Mouse (Mus musculus) CH12.LX (cell line): ENCODE results near the gene Cep295nl. TPM values are rescaled to one million over a fixed set of nuclear protein-coding genes. Genes with fewer than 3 reads are reported as not detected.

Experiments used
- DNase-seq: peaks from one replicate; pipeline ENCODE4 v3.0.0-alpha.2; 2013; ENCODE audit errors: extremely low read depth
- H3K27ac ChIP-seq: 2 replicates; pipeline ENCODE4 v1.5.1; 2012; ENCODE audit warnings: low read depth, mild to moderate bottlenecking, control low read depth, moderate library complexity; ENCODE audit not compliant: insufficient read depth
- H3K27me3 ChIP-seq: replicated peaks from 2 replicates; pipeline ENCODE3; 2012; ENCODE audit warnings: inconsistent platforms
- H3K36me3 ChIP-seq, 2 experiments: replicated peaks in 1 of 2; 2 replicates each; pipeline versions ENCODE3 to v1.6.1; 2012; ENCODE audit warnings: inconsistent platforms in 1 of 2, low read length in 1 of 2, mild to moderate bottlenecking in 1 of 2, mixed read lengths in 1 of 2, moderate library complexity in 1 of 2; ENCODE audit not compliant: control insufficient read depth in 1 of 2, insufficient read depth in 1 of 2
- H3K4me1 ChIP-seq, 2 experiments: 2 replicates each; pipeline ENCODE4 v1.6.1; 2012; ENCODE audit warnings: inconsistent platforms in 1 of 2, moderate library complexity in 1 of 2; ENCODE audit not compliant: insufficient read depth in 2 of 2, control insufficient read depth in 1 of 2
- H3K4me2 ChIP-seq: 2 replicates; pipeline ENCODE4 v1.6.1; 2012; ENCODE audit warnings: low read depth, mild to moderate bottlenecking, control low read depth; ENCODE audit not compliant: poor library complexity, insufficient read depth, severe bottlenecking
- H3K4me3 ChIP-seq, 3 experiments: fragments of 150-350 bp in 1 of 3; sonication (generic) in 1 of 3; replicated peaks in 1 of 3; 2 replicates each; pipeline versions ENCODE3 to v1.5.1; 2011 to 2012; ENCODE audit warnings: low read depth in 2 of 3, low read length in 2 of 3, mild to moderate bottlenecking in 2 of 3, moderate library complexity in 2 of 3, control low read depth in 1 of 3, improper control_type of control experiment in 1 of 3, inconsistent platforms in 1 of 3, mixed read lengths in 1 of 3; ENCODE audit not compliant: poor library complexity in 1 of 3
- H3K79me2 ChIP-seq: replicated peaks from 2 replicates; pipeline ENCODE4 v1.6.1; 2012; ENCODE audit warnings: mild to moderate bottlenecking, moderate library complexity; ENCODE audit not compliant: control insufficient read depth, poor library complexity, insufficient read depth, severe bottlenecking; ENCODE audit errors: extremely low read depth
- H3K9ac ChIP-seq: 2 replicates; pipeline ENCODE4 v1.6.1; 2012; ENCODE audit warnings: low read depth, mild to moderate bottlenecking, control low read depth, moderate library complexity; ENCODE audit not compliant: insufficient read depth
- H3K9me3 ChIP-seq: replicated peaks from 2 replicates; pipeline ENCODE3; 2012; ENCODE audit warnings: low read length, inconsistent platforms, mixed read lengths
- CHD2 ChIP-seq: IDR thresholded peaks from 2 replicates; pipeline ENCODE4 v1.6.1; 2011; ENCODE audit warnings: low read length, improper control_type of control experiment
- CTCF ChIP-seq, 2 experiments: IDR thresholded peaks in 1 of 2; conservative IDR thresholded peaks in 1 of 2; 2 replicates each; pipeline ENCODE4 v1.5.1; 2011 to 2012; ENCODE audit warnings: low read depth in 2 of 2, low read length in 2 of 2, improper control_type of control experiment in 1 of 2, inconsistent platforms in 1 of 2, mild to moderate bottlenecking in 1 of 2, moderate library complexity in 1 of 2
- EP300 ChIP-seq: IDR thresholded peaks from 2 replicates; pipeline ENCODE4 v1.6.1; 2011; ENCODE audit warnings: low read length, improper control_type of control experiment
- ETS1 ChIP-seq: conservative IDR thresholded peaks from 2 replicates; pipeline ENCODE4 v1.6.1; 2012; ENCODE audit warnings: low read depth, mild to moderate bottlenecking, inconsistent platforms, low read length, improper control_type of control experiment, moderate library complexity
- IRF4 ChIP-seq: IDR thresholded peaks from 2 replicates; pipeline ENCODE4 v1.6.1; 2014; ENCODE audit warnings: low read depth, mild to moderate bottlenecking, inconsistent platforms, low read length, improper control_type of control experiment
- JUN ChIP-seq: IDR thresholded peaks from 2 replicates; pipeline ENCODE4 v1.6.1; 2011; ENCODE audit warnings: low read depth, mild to moderate bottlenecking, low read length, improper control_type of control experiment, moderate library complexity; ENCODE audit not compliant: insufficient read depth
- JUND ChIP-seq: conservative IDR thresholded peaks from 2 replicates; pipeline ENCODE4 v1.6.1; 2011; ENCODE audit warnings: low read depth, low read length, improper control_type of control experiment
- KAT2A ChIP-seq: IDR thresholded peaks from 2 replicates; pipeline ENCODE4 v1.6.1; 2012; ENCODE audit warnings: low read length, improper control_type of control experiment, inconsistent platforms; ENCODE audit not compliant: insufficient replicate concordance
- MXI1 ChIP-seq: IDR thresholded peaks from 2 replicates; pipeline ENCODE4 v1.6.1; 2011; ENCODE audit warnings: mild to moderate bottlenecking, low read depth, low read length, improper control_type of control experiment
- MYC ChIP-seq: IDR thresholded peaks from 2 replicates; pipeline ENCODE4 v1.6.1; 2011; ENCODE audit warnings: low read depth, mild to moderate bottlenecking, improper control_type of control experiment, low read length
- NRF1 ChIP-seq: IDR thresholded peaks from 2 replicates; pipeline ENCODE4 v1.6.1; 2014; ENCODE audit warnings: low read depth, mild to moderate bottlenecking, inconsistent platforms, low read length, improper control_type of control experiment, moderate library complexity
- RCOR1 ChIP-seq: conservative IDR thresholded peaks from 2 replicates; pipeline ENCODE4 v1.6.1; 2012; ENCODE audit warnings: low read depth, mild to moderate bottlenecking, inconsistent platforms, low read length, improper control_type of control experiment
- SIN3A ChIP-seq: IDR thresholded peaks from 2 replicates; pipeline ENCODE4 v1.6.1; 2012; ENCODE audit warnings: low read length, improper control_type of control experiment, inconsistent platforms
- SMC3 ChIP-seq: IDR thresholded peaks from 2 replicates; pipeline ENCODE4 v1.6.1; 2011; ENCODE audit warnings: low read depth, low read length, improper control_type of control experiment
- TBP ChIP-seq: conservative IDR thresholded peaks from 2 replicates; pipeline ENCODE4 v1.6.1; 2011; ENCODE audit warnings: low read depth, low read length, improper control_type of control experiment
- UBTF ChIP-seq: IDR thresholded peaks from 2 replicates; pipeline ENCODE4 v1.6.1; 2012; ENCODE audit warnings: low read depth, mild to moderate bottlenecking, inconsistent platforms, low read length, improper control_type of control experiment, moderate library complexity
- USF2 ChIP-seq: conservative IDR thresholded peaks from 2 replicates; pipeline ENCODE4 v1.6.1; 2011; ENCODE audit warnings: low read depth, low read length, improper control_type of control experiment
- ZC3H11A ChIP-seq: IDR thresholded peaks from 2 replicates; pipeline ENCODE4 v1.6.1; 2012; ENCODE audit warnings: low read depth, mild to moderate bottlenecking, inconsistent platforms, low read length, improper control_type of control experiment
- ZKSCAN1 ChIP-seq: IDR thresholded peaks from 2 replicates; pipeline ENCODE4 v1.6.1; 2012; ENCODE audit warnings: low read depth, inconsistent platforms, low read length, improper control_type of control experiment, borderline replicate concordance
- dilution Hi-C: fragments of 300-500 bp; cut with MboI; formaldehyde crosslinking; loops from 2 replicates; pipeline ENCODE4 v1.14.3; 2020; ENCODE audit warnings: low sequenced_read_pairs; ENCODE audit not compliant: extremely low pct_unique_long_range_greater_than_20kb, extremely low pct_ligation_motif_present
- in situ Hi-C: fragments of 300-500 bp; cut with MboI; formaldehyde crosslinking; loops from 3 replicates; pipeline ENCODE4 v1.14.3; 2019; ENCODE audit warnings: low sequenced_read_pairs, low pct_ligation_motif_present, low pct_unique_long_range_greater_than_20kb, mixed read lengths
- polyA plus RNA-seq: library from polyadenylated mRNA; unstranded; fragments of >175 nt; gene quantifications from 2 replicates; pipeline ENCODE4 v1.2.1, GENCODE M21; 2012; ENCODE audit warnings: low read depth; ENCODE audit not compliant: insufficient read length
- total RNA-seq, 2 experiments: library from RNA; depleted of rRNA; stranded (reverse); fragments of 300-350 nt in 1 of 2; fragments of >200 nt in 1 of 2; gene quantifications; 2 replicates each; pipeline ENCODE4 v1.2.3; 2012 to 2014

Gene Cep295nl
- total and polyA plus RNA-seq, 3 experiments = not detected

GRCm38 (mm10) chr11:118360491-118360890, 18.2 kb upstream of the Cep295nl start:
- dilution Hi-C loops (no loop called here), in situ Hi-C loops (no loop called here)
- H3K4me3 ChIP-seq = no peak overlapping the region

GRCm38 (mm10) chr11:118355640-118356039, 13.3 kb upstream of the Cep295nl start, which contains the start of gene Timp2:
Timp2 (minus strand) TSS chr11:118355740.
- H3K27me3 ChIP-seq = peaks cover 50% of the 10 kb centered on the region
- peak within 1 kb of the TSS; percentile 2; the same call in 1 of the 2 replicates for H3K9ac ChIP-seq
- H3K27ac ChIP-seq = no peak within 1 kb of the TSS
- H3K36me3 ChIP-seq = no peaks in the 10 kb centered on the region
- peak within 1 kb of the TSS in 2 of 3 experiments; percentile 21 to 33 for H3K4me3 ChIP-seq
- no peaks in the 10 kb centered on the region for H3K79me2 ChIP-seq
- in situ Hi-C loops (no loop called here), dilution Hi-C loops (no loop called here)
- H3K4me2 ChIP-seq = peak within 1 kb of the TSS; percentile 83
- H3K9me3 ChIP-seq = no peaks in the 10 kb centered on the region
- H3K4me1 ChIP-seq = peaks cover 2 to 11% of the 10 kb centered on the region in 2 experiments; a peak in 2 of 4 replicates
- DNase-seq = no peak
- TF ChIP-seq ZC3H11A = no peak
- no peak for TF ChIP-seq TBP
- no peak for TF ChIP-seq SIN3A
- no peak for TF ChIP-seq RCOR1
- TF ChIP-seq MXI1 = no peak
- no peak for TF ChIP-seq SMC3
- TF ChIP-seq KAT2A = no peak
- no peak for TF ChIP-seq UBTF

More at GRCm38 (mm10) chr11:118360491-118360890, 18.2 kb upstream of the Cep295nl start:
- Histone ChIP-seq H3K9ac (no peak overlapping the region), H3K4me1 (peaks cover 14 to 19% of the 10 kb centered on the region in 2 experiments), H3K27ac (no peak overlapping the region), H3K9me3 (no peaks in the 10 kb centered on the region), H3K36me3 (no peaks in the 10 kb centered on the region), H3K27me3 (peaks cover 42% of the 10 kb centered on the region), H3K79me2 (no peaks in the 10 kb centered on the region), H3K4me2 (no peak overlapping the region)
- no peak for DNase-seq
- no peak for TF ChIP-seq CTCF (conservative IDR thresholded peaks at IDR 0.05 in 1 of 2, IDR thresholded peaks at IDR 0.05 in 1 of 2; ENCODE audit: low read depth in 2 of 2, low read length in 2 of 2)
- no peak for TF ChIP-seq MYC
- no peak for TF ChIP-seq ETS1
- TF ChIP-seq ZC3H11A = no peak
- no peak for TF ChIP-seq CHD2
- no peak for TF ChIP-seq USF2
- no peak for TF ChIP-seq JUN
- no peak for TF ChIP-seq JUND
- TF ChIP-seq ZKSCAN1 = no peak
- TF ChIP-seq IRF4 = no peak
- no peak for TF ChIP-seq EP300
- TF ChIP-seq NRF1 = no peak
- no peak for TF ChIP-seq TBP
- TF ChIP-seq KAT2A = no peak
